Mouse (Mus musculus) kidney, embryonic 14.5 days (tissue): ENCODE data around the gene Vrk3. TPM values are rescaled to one million over a fixed set of nuclear protein-coding genes. Genes with fewer than 3 reads are reported as not detected.

Experiments
- ATAC-seq: fragments of 200-750 bp; cut with Nextera tagmentation; 2 replicates; pipeline ENCODE4 v1.8.0; 2017; ENCODE audit warnings: moderate number of reproducible peaks, mild to moderate bottlenecking, moderate TSS enrichment, moderate library complexity; ENCODE audit not compliant: low FRiP score, low TSS enrichment
- H3K27ac ChIP-seq: fragments of 300-500 bp; sonication (generic); 2 replicates; pipeline ENCODE4 v1.5.1; 2014; ENCODE audit warnings: low read depth, mild to moderate bottlenecking, low read length, moderate library complexity, mixed read lengths
- H3K27me3 ChIP-seq: fragments of 300-500 bp; sonication (generic); 2 replicates; pipeline ENCODE4 v1.6.1; 2014; ENCODE audit warnings: mild to moderate bottlenecking, low read length; ENCODE audit not compliant: control insufficient read depth, insufficient read depth
- H3K36me3 ChIP-seq: fragments of 300-500 bp; sonication (generic); 2 replicates; pipeline ENCODE4 v1.6.1; 2014; ENCODE audit warnings: low read length, mixed read lengths; ENCODE audit not compliant: control insufficient read depth, insufficient read depth
- H3K4me1 ChIP-seq: fragments of 300-500 bp; sonication (generic); 2 replicates; pipeline ENCODE4 v1.6.1; 2014; ENCODE audit warnings: low read length, mixed read lengths; ENCODE audit not compliant: control insufficient read depth, insufficient read depth
- H3K4me2 ChIP-seq: fragments of 300-500 bp; sonication (generic); replicated peaks from 2 replicates; pipeline ENCODE4 v1.6.1; 2014; ENCODE audit warnings: low read depth, mild to moderate bottlenecking, low read length
- H3K4me3 ChIP-seq: fragments of 300-500 bp; sonication (generic); 2 replicates; pipeline ENCODE4 v1.5.1; 2014; ENCODE audit warnings: mild to moderate bottlenecking, low read length
- H3K9ac ChIP-seq: fragments of 300-500 bp; sonication (generic); 2 replicates; pipeline ENCODE4 v1.6.1; 2014; ENCODE audit warnings: low read depth, mild to moderate bottlenecking, low read length, moderate library complexity
- H3K9me3 ChIP-seq: fragments of 300-500 bp; sonication (generic); 2 replicates; pipeline ENCODE4 v1.6.1; 2016; ENCODE audit warnings: low read length; ENCODE audit not compliant: control insufficient read depth
- WGBS: fragments of 180-500 bp; shearing (Covaris S2); extraction: QIAGEN DNeasy Blood & Tissue Kit; methylation state at CpG from one replicate; pipeline ENCODE4 v1.1.7; 2014; 5-methylcytosine and 5-hydroxymethylcytosine counted together
- polyA plus RNA-seq: library from polyadenylated mRNA; unstranded; fragments of >200 nt; fragmentation: Nextera tagmentation; extraction: Ambion mirVana; gene quantifications from 2 replicates; pipeline ENCODE4 v1.2.1, GENCODE M21; 2014

Vrk3 gene
- polyA plus RNA-seq, 1 experiment from 2014 or later: 43.4 TPM

GRCm38 (mm10) chr7:44780101-44780500, 31.9 kb downstream of the Vrk3 start:
- whole genome bisulfite sequencing: 82% methylated on average over 8 of the region's 8 CpGs
- no peak overlapping the region for H3K4me2 ChIP-seq
- peaks cover 11% of the 10 kb centered on the region; the same call in 1 of the 2 replicates for H3K36me3 ChIP-seq

DNA sequence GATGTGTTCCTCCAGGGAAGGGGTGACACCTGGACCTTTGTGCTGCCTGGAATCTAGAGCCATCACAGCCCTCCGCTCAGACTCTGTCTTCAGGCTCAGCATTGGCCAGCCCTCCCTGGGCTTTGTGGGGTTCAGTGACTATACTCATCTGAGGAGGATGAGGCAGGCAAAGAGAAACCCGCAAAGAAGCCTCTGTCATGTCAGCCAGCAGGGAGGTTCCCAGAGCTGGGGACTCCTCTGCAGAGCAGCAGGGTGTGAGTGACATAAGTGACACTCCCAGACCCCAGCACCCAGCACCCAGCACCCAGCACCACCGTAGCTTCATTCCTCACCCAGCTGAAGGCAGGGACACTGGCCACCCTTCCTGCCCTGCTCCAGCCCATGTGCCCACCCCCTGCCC, 41.3 kb downstream of the Vrk3 start:
- no peak for ATAC-seq
- H3K4me2 ChIP-seq: no peak overlapping the region
- WGBS: 73% methylated on average over 3 of the region's 3 CpGs

More at GRCm38 (mm10) chr7:44780101-44780500, 31.9 kb downstream of the Vrk3 start:
- Histone ChIP-seq H3K9me3 (no peaks in the 10 kb centered on the region), H3K27ac (no peak overlapping the region), H3K9ac (no peak overlapping the region), H3K4me1 (no peaks in the 10 kb centered on the region), H3K4me3 (no peak overlapping the region), H3K27me3 (no peaks in the 10 kb centered on the region)
- no peak for ATAC-seq

DNA sequence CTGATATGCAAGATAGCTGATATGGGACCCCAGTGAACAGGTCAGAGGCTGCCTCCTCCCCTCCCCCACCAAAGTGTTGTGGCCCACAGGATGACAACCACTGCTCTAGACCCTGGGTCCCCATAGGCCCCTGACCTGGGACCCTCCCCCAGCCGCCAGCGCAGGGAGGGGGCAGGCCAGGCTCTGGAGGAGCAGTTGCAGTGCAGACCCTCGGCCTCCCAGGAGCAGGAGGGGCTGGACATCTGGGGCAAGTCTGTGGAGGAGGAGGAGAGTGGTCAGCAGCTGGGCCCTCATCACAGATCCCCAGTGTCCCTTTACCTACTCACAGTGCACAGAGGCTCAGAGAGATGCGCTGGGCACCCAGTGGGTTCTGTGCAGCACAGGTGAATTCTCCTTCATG, 41.9 kb downstream of the Vrk3 start:
- WGBS: 60% methylated on average over 4 of the region's 4 CpGs
- no peak overlapping the region for H3K9ac ChIP-seq
- no peak overlapping the region for H3K4me3 ChIP-seq
- H3K4me1 ChIP-seq: no peaks in the 10 kb centered on the region
- H3K27ac ChIP-seq: no peak overlapping the region
- no peak for ATAC-seq
- H3K36me3 ChIP-seq: no peaks in the 10 kb centered on the region
- no peak overlapping the region for H3K4me2 ChIP-seq
- peaks cover 3% of the 10 kb centered on the region; the same call in 1 of the 2 replicates for H3K9me3 ChIP-seq
- no peaks in the 10 kb centered on the region for H3K27me3 ChIP-seq

More for the DNA sequence above, 41.3 kb downstream of the Vrk3 start:
- Histone ChIP-seq H3K27ac (no peak overlapping the region), H3K36me3 (no peaks in the 10 kb centered on the region), H3K27me3 (no peaks in the 10 kb centered on the region), H3K9me3 (peaks cover 3% of the 10 kb centered on the region; the same call in 1 of the 2 replicates), H3K4me3 (no peak overlapping the region), H3K9ac (no peak overlapping the region), H3K4me1 (no peaks in the 10 kb centered on the region)

GRCm38 (mm10) chr7:44792781-44793180, 44.6 kb downstream of the Vrk3 start:
- H3K4me3 ChIP-seq: no peak overlapping the region
- WGBS: 79% methylated on average over 6 of the region's 6 CpGs

GRCm38 (mm10) chr7:44808927-44809326, 60.7 kb downstream of the Vrk3 start:
- H3K27ac ChIP-seq: no peak overlapping the region
- H3K36me3 ChIP-seq: peaks cover 6% of the 10 kb centered on the region; the same call in 1 of the 2 replicates
- H3K27me3 ChIP-seq: no peaks in the 10 kb centered on the region
- WGBS: 81% methylated on average over 2 of the region's 2 CpGs
- ATAC-seq: no peak
- no peaks in the 10 kb centered on the region for H3K4me1 ChIP-seq
- no peaks in the 10 kb centered on the region for H3K9me3 ChIP-seq
- no peak overlapping the region for H3K4me3 ChIP-seq
- no peak overlapping the region for H3K4me2 ChIP-seq
- no peak overlapping the region for H3K9ac ChIP-seq

More at GRCm38 (mm10) chr7:44792781-44793180, 44.6 kb downstream of the Vrk3 start:
- H3K4me1 ChIP-seq: no peaks in the 10 kb centered on the region
- H3K36me3 ChIP-seq: no peaks in the 10 kb centered on the region
- H3K4me2 ChIP-seq: no peak overlapping the region
- no peak for ATAC-seq
- no peak overlapping the region for H3K27ac ChIP-seq
- no peaks in the 10 kb centered on the region for H3K27me3 ChIP-seq
- H3K9me3 ChIP-seq: peaks cover 3% of the 10 kb centered on the region; the same call in 1 of the 2 replicates
- H3K9ac ChIP-seq: no peak overlapping the region

GRCm38 (mm10) chr7:44809466-44809865, 61.3 kb downstream of the Vrk3 start:
- peaks cover 11% of the 10 kb centered on the region; the same call in 1 of the 2 replicates for H3K36me3 ChIP-seq
- 91% methylated on average over 3 of the region's 3 CpGs for WGBS
- H3K27ac ChIP-seq: no peak overlapping the region
- no peak overlapping the region for H3K4me3 ChIP-seq
- no peaks in the 10 kb centered on the region for H3K27me3 ChIP-seq
- no peak overlapping the region for H3K4me2 ChIP-seq
- ATAC-seq: no peak
- no peaks in the 10 kb centered on the region for H3K4me1 ChIP-seq
- H3K9ac ChIP-seq: no peak overlapping the region
- H3K9me3 ChIP-seq: no peaks in the 10 kb centered on the region

GRCm38 (mm10) chr7:44810365-44810764, 62.2 kb downstream of the Vrk3 start:
- WGBS: 86% methylated on average over 4 of the region's 4 CpGs
- Histone ChIP-seq H3K27ac (no peak overlapping the region), H3K36me3 (peaks cover 11% of the 10 kb centered on the region; the same call in 1 of the 2 replicates), H3K27me3 (no peaks in the 10 kb centered on the region), H3K9me3 (no peaks in the 10 kb centered on the region), H3K4me1 (no peaks in the 10 kb centered on the region), H3K4me3 (no peak overlapping the region), H3K4me2 (no peak overlapping the region), H3K9ac (no peak overlapping the region)
- ATAC-seq: no peak

DNA sequence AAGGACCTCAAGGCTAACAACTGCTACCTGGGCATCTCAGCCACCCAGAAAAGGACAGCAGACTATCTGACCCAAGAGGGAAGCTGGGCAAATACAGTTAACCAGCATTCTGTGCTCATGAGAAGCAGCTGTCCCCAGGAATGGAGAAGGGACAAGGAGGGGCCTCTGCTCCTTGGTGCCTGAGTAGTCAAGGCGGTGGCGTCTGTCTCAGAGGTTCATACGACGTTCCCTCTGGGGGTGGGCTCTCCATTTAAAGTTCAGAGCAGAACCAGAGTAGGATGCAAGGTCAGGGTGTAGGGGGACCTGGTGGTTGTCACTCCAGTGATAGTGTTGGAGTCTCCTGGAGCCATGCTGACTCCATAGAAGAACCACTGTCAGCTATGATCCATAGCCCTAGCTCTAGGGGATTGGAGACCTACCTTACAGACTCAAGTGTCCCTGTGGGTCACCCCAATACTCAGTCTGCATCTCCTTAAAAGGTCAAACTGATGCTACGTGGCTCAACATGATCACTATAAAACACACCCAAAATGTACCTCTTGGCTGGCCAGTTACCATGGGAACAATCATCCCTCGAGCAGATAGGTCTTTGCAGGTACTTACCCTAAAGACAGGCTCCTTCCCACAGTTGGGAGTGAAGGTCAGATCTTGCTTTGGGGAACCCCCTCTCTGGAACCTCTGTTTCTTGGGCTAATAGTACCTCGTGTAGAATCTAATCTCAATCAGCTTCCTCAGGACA, 62.8 kb downstream of the Vrk3 start:
- H3K4me2 ChIP-seq: no peak overlapping the region
- H3K36me3 ChIP-seq: peaks cover 11% of the 10 kb centered on the region; the same call in 1 of the 2 replicates
- ATAC-seq: no peak
- no peaks in the 10 kb centered on the region for H3K9me3 ChIP-seq
- no peak overlapping the region for H3K27ac ChIP-seq
- no peaks in the 10 kb centered on the region for H3K27me3 ChIP-seq
- H3K4me3 ChIP-seq: no peak overlapping the region
- no peak overlapping the region for H3K9ac ChIP-seq
- H3K4me1 ChIP-seq: no peaks in the 10 kb centered on the region
- WGBS: 91% methylated on average over 7 of the region's 7 CpGs

DNA sequence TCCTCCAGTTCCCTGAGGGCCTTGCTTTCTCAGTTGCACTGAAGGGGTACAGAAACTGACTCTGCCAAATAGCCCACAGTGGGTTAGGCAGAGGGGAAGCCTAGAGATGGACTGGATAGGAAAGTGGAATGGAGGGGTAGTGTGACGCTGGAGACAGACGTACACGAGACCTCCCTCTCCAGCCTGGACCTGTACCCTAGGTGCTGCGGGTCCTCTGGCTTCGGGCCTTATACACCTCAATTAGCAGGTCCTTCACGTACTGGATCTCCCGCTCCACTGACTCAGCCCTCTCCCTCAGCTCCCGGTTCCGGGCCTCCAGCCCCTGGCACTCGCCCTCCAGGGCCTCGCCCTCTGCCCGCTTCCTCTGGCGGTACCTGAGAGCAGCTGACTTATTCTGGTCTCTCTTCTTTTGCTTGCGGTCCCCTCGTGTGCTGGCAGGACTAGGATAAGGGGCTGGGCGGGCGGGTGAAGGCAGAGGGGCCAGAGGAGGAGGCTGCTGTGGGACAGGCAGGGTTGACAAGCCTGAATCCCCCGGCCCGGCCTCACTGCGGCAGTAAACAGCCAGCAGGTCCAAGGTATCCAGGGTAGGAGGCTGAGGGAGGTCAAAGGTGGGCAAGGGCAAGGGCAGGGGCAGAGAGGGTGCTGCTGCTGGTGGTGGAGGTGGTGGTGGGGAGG, 64.6 kb downstream of the Vrk3 start:
- H3K9me3 ChIP-seq: no peaks in the 10 kb centered on the region
- no peak for ATAC-seq
- no peak overlapping the region for H3K9ac ChIP-seq
- no peak overlapping the region for H3K4me3 ChIP-seq
- no peaks in the 10 kb centered on the region for H3K27me3 ChIP-seq
- peaks cover 4% of the 10 kb centered on the region; the same call in 1 of the 2 replicates for H3K4me1 ChIP-seq
- no peak overlapping the region for H3K27ac ChIP-seq
- H3K36me3 ChIP-seq: peaks cover 11% of the 10 kb centered on the region; the same call in 1 of the 2 replicates
- 88% methylated on average over 20 of the region's 20 CpGs for WGBS
- no peak overlapping the region for H3K4me2 ChIP-seq
